12 mouse cellular contexts compared by ENCODE assay signal in the genomic region with DNA sequence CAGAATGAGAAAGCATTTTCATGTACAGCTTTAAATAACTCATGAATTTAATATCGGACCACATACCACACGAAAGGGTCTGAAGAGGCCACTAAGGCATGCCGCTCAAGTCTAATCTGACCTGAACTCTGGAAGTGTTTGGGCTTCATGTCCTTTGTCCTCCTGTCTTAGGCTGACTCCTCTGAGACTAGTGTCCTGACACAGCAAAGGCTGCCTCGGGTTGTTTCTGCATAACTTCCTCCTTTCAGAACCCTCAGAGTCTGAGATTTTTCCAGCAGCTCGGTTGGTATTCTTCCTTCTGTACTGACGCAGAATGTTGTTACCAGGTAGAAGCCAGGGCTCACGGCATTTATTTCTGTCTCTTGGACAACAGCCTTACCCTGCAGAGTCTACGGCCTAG. TPM values are rescaled to one million over a fixed set of nuclear protein-coding genes. Genes with fewer than 3 reads are reported as not detected.
DNase-seq lines count a peak whose midpoint lies in the region; ATAC-seq and TF ChIP-seq lines count a peak whose summit lies in the region.
"Had no signal": no experiment of that assay in that cellular context is flagged by ENCODE, and none has a peak within 500 bp of the region (broad histone marks: within the 10 kb centered on the region; RNA-seq: fewer than 3 reads in every experiment).

No protein-coding gene starts in this region.

- ATAC-seq in lung, postnatal 0 days, result no peak
- no peak for ATAC-seq in liver, embryonic 13.5 days (ENCODE audit: low read depth)
- no peak for ATAC-seq in stomach, embryonic 15.5 days (ENCODE audit: insufficient read depth, low FRiP score, low read depth)

- H3K27me3 ChIP-seq in lung, postnatal 0 days (replicated peaks; ENCODE audit: insufficient read depth, low read length), result no peaks in the 10 kb centered on the region
- no peaks in the 10 kb centered on the region for H3K27me3 ChIP-seq in liver, embryonic 13.5 days
- H3K27me3 ChIP-seq in stomach, embryonic 15.5 days (replicated peaks), result no peaks in the 10 kb centered on the region
- H3K27me3 ChIP-seq: hindbrain, embryonic 13.5 days; lung, embryonic 15.5 days had no signal

- TF ChIP-seq EP300 in lung, postnatal 0 days (IDR thresholded peaks at IDR 0.05), result no peak

- no peaks in the 10 kb centered on the region for H3K36me3 ChIP-seq in lung, postnatal 0 days (ENCODE audit: insufficient read depth, low read length)
- H3K36me3 ChIP-seq in liver, embryonic 13.5 days, result no peaks in the 10 kb centered on the region
- H3K36me3 ChIP-seq in stomach, embryonic 15.5 days, result no peaks in the 10 kb centered on the region
- H3K36me3 ChIP-seq: hindbrain, embryonic 13.5 days; lung, embryonic 15.5 days had no signal

- H3K27ac ChIP-seq in lung, postnatal 0 days (ENCODE audit: low read length), result no peak overlapping the region
- H3K27ac ChIP-seq in liver, embryonic 13.5 days, result peak overlapping the region; percentile 24
- 0 out of 2 replicates have a peak overlapping the region, but pooled peaks have one; percentile 10 for H3K27ac ChIP-seq in stomach, embryonic 15.5 days
- H3K27ac ChIP-seq: hindbrain, embryonic 13.5 days; kidney, postnatal 0 days; lung, embryonic 15.5 days had no signal

- no peak overlapping the region for H3K4me3 ChIP-seq in lung, postnatal 0 days (ENCODE audit: low read depth, low read length)
- H3K4me3 ChIP-seq in liver, embryonic 13.5 days (replicated peaks), result no peak overlapping the region
- no peak overlapping the region for H3K4me3 ChIP-seq in stomach, embryonic 15.5 days (replicated peaks)
- H3K4me3 ChIP-seq: hindbrain, embryonic 13.5 days; lung, embryonic 15.5 days had no signal

- H3K4me2 ChIP-seq in lung, postnatal 0 days (replicated peaks; ENCODE audit: low read depth, low read length), result no peak overlapping the region
- no peak overlapping the region for H3K4me2 ChIP-seq in liver, embryonic 13.5 days
- no peak overlapping the region for H3K4me2 ChIP-seq in stomach, embryonic 15.5 days
- H3K4me2 ChIP-seq: hindbrain, embryonic 13.5 days; lung, embryonic 15.5 days had no signal

- no peaks in the 10 kb centered on the region for H3K4me1 ChIP-seq in lung, postnatal 0 days (ENCODE audit: insufficient read depth, low read depth, low read length)
- H3K4me1 ChIP-seq in liver, embryonic 13.5 days (replicated peaks), result peaks cover 64% of the 10 kb centered on the region
- peaks cover 12% of the 10 kb centered on the region for H3K4me1 ChIP-seq in stomach, embryonic 15.5 days
- H3K4me1 ChIP-seq: hindbrain, embryonic 13.5 days had no signal

- TF ChIP-seq CTCF in lung, postnatal 0 days (IDR thresholded peaks at IDR 0.05), result no peak

- no peaks in the 10 kb centered on the region for H3K9me3 ChIP-seq in lung, postnatal 0 days (ENCODE audit: low read length)
- H3K9me3 ChIP-seq in liver, embryonic 13.5 days (replicated peaks), result no peaks in the 10 kb centered on the region
- no peaks in the 10 kb centered on the region for H3K9me3 ChIP-seq in stomach, embryonic 15.5 days
- H3K9me3 ChIP-seq: hindbrain, embryonic 13.5 days; lung, embryonic 15.5 days had no signal

- no peak overlapping the region for H3K9ac ChIP-seq in lung, postnatal 0 days (replicated peaks; ENCODE audit: low read depth)
- H3K9ac ChIP-seq in liver, embryonic 13.5 days, result 0 out of 2 replicates have a peak overlapping the region, but pooled peaks have one; percentile 15
- no peak overlapping the region for H3K9ac ChIP-seq in stomach, embryonic 15.5 days
- H3K9ac ChIP-seq: hindbrain, embryonic 13.5 days; lung, embryonic 15.5 days had no signal

- WGBS in lung, postnatal 0 days, result 60% methylated on average over 8 of the region's 8 CpGs
- 52% methylated on average over 8 of the region's 8 CpGs for WGBS in liver, embryonic 13.5 days (ENCODE audit: insufficient replicate concordance)
- WGBS in stomach, embryonic 15.5 days, result 69% methylated on average over 8 of the region's 8 CpGs

- DNase-seq in cerebellum, postnatal 10 days, result peak; percentile 11 to 15
- DNase-seq in cerebellum, postnatal 36 days, result no peak
- DNase-seq in lung, postnatal 0 days (ENCODE audit: low spot score), result peak; percentile 27
- no peak for DNase-seq in lung, postnatal 10 days
- no peak for DNase-seq in liver, embryonic 13.5 days
- no peak for DNase-seq in embryo, embryonic 11 days
- no peak for DNase-seq in adrenal gland, postnatal 25 days
- DNase-seq: gastrocnemius, postnatal 14 days had no signal

RNA-seq across cellular contexts. Expression of gene Unc50, which starts 44.1 kb away (rescaled TPM):
- polyA plus RNA-seq in lung, postnatal 0 days (2015; fragmentation: Nextera tagmentation; extraction: Ambion mirVana), result 156 and 177 TPM in 2 replicates
- 86.7 and 87.2 TPM in 2 replicates for polyA plus RNA-seq in liver, embryonic 13.5 days (2015; fragmentation: Nextera tagmentation; extraction: Ambion mirVana)
- 128 and 132 TPM in 2 replicates for polyA plus RNA-seq in stomach, embryonic 15.5 days (2015; fragmentation: Nextera tagmentation; extraction: Ambion mirVana)
- total RNA-seq in adrenal gland, postnatal 25 days (2021), result 63.0 and 72.8 TPM in 2 replicates

RNA-seq across cellular contexts. Expression of gene Coa5, which starts 44.1 kb away (rescaled TPM):
- polyA plus RNA-seq in lung, postnatal 0 days (2015; fragmentation: Nextera tagmentation; extraction: Ambion mirVana), result 23.8 and 24.1 TPM in 2 replicates
- polyA plus RNA-seq in liver, embryonic 13.5 days (2015; fragmentation: Nextera tagmentation; extraction: Ambion mirVana), result 36.8 and 45.2 TPM in 2 replicates
- 41.3 and 46.0 TPM in 2 replicates for polyA plus RNA-seq in stomach, embryonic 15.5 days (2015; fragmentation: Nextera tagmentation; extraction: Ambion mirVana)
- total RNA-seq in adrenal gland, postnatal 25 days (2021), result 96.7 and 98.8 TPM in 2 replicates

Comparison
In these comparisons a context has a peak if more than half of its experiments do, and no peak if none do; other contexts are left out.
1. DNase-seq: peak in cerebellum, postnatal 10 days (2 of 2) and lung, postnatal 0 days (single experiment); none in cerebellum, postnatal 36 days (0 of 2), lung, postnatal 10 days (single experiment), liver, embryonic 13.5 days (single experiment), embryo, embryonic 11 days (single experiment) and adrenal gland, postnatal 25 days (single experiment).